Mouse (Mus musculus): Measurements from ENCODE around the gene Zfp652. TPM values are rescaled to one million over a fixed set of nuclear protein-coding genes. Genes with fewer than 3 reads are reported as not detected.

The Zfp652 gene
- polyA plus RNA-seq, 1 experiment from 2014 or later: 26.1 TPM

- Histone ChIP-seq H3K4me3 (no peak overlapping the region), H3K9ac (no peak overlapping the region), H3K36me3 (no peaks in the 10 kb centered on the region), H3K4me2 (replicated peaks) (no peak overlapping the region), H3K27ac (no peak overlapping the region), H3K27me3 (replicated peaks) (no peaks in the 10 kb centered on the region), H3K4me1 (no peaks in the 10 kb centered on the region), H3K9me3 (no peaks in the 10 kb centered on the region)
- WGBS: 86% methylated on average over 17 of the region's 17 CpGs
- ATAC-seq (ENCODE audit: low FRiP score, low read depth): no peak
Observed at GRCm38 (mm10) chr11:95777323-95778297, 65.1 kb downstream of the Zfp652 start.

GRCm38 (mm10) chr11:95778831-95779251 lies 66.4 kb downstream of the Zfp652 start:
- Histone ChIP-seq H3K4me2 (replicated peaks) (no peak overlapping the region), H3K27me3 (replicated peaks) (no peaks in the 10 kb centered on the region), H3K4me1 (no peaks in the 10 kb centered on the region), H3K27ac (no peak overlapping the region), H3K9ac (no peak overlapping the region), H3K36me3 (no peaks in the 10 kb centered on the region), H3K4me3 (no peak overlapping the region), H3K9me3 (no peaks in the 10 kb centered on the region)
- WGBS: 85% methylated on average over 4 of the region's 4 CpGs
- ATAC-seq (ENCODE audit: low FRiP score, low read depth): no peak

GRCm38 (mm10) chr11:95779366-95779765 lies 66.9 kb downstream of the Zfp652 start:
- H3K4me2 ChIP-seq (replicated peaks): no peak overlapping the region
- WGBS: 86% methylated on average over 4 of the region's 4 CpGs
- H3K9ac ChIP-seq: no peak overlapping the region
- ATAC-seq (ENCODE audit: low FRiP score, low read depth): no peak
- no peaks in the 10 kb centered on the region for H3K27me3 ChIP-seq (replicated peaks)
- H3K27ac ChIP-seq: no peak overlapping the region
- H3K4me1 ChIP-seq: no peaks in the 10 kb centered on the region
- H3K9me3 ChIP-seq: no peaks in the 10 kb centered on the region
- no peaks in the 10 kb centered on the region for H3K36me3 ChIP-seq
- no peak overlapping the region for H3K4me3 ChIP-seq

GRCm38 (mm10) chr11:95780480-95780879 lies 68.0 kb downstream of the Zfp652 start:
- no peaks in the 10 kb centered on the region for H3K27me3 ChIP-seq (replicated peaks)
- 92% methylated on average over 8 of the region's 8 CpGs for WGBS
- H3K9ac ChIP-seq: no peak overlapping the region
- H3K4me1 ChIP-seq: no peaks in the 10 kb centered on the region
- ATAC-seq (ENCODE audit: low FRiP score, low read depth): no peak
- no peak overlapping the region for H3K27ac ChIP-seq
- H3K36me3 ChIP-seq: no peaks in the 10 kb centered on the region
- H3K4me3 ChIP-seq: no peak overlapping the region
- H3K4me2 ChIP-seq (replicated peaks): no peak overlapping the region
- no peaks in the 10 kb centered on the region for H3K9me3 ChIP-seq

GRCm38 (mm10) chr11:95781557-95781956 lies 69.1 kb downstream of the Zfp652 start:
- no peak for ATAC-seq (ENCODE audit: low FRiP score, low read depth)
- no peaks in the 10 kb centered on the region for H3K9me3 ChIP-seq
- H3K36me3 ChIP-seq: no peaks in the 10 kb centered on the region
- H3K4me1 ChIP-seq: no peaks in the 10 kb centered on the region
- no peak overlapping the region for H3K4me3 ChIP-seq
- no peak overlapping the region for H3K4me2 ChIP-seq (replicated peaks)
- no peak overlapping the region for H3K27ac ChIP-seq
- H3K27me3 ChIP-seq (replicated peaks): no peaks in the 10 kb centered on the region
- no peak overlapping the region for H3K9ac ChIP-seq
- 83% methylated on average over 11 of the region's 11 CpGs for WGBS

GRCm38 (mm10) chr11:95783457-95783856 lies 71.0 kb downstream of the Zfp652 start:
- Histone ChIP-seq H3K36me3 (no peaks in the 10 kb centered on the region), H3K4me1 (no peaks in the 10 kb centered on the region), H3K27ac (no peak overlapping the region), H3K9me3 (no peaks in the 10 kb centered on the region), H3K4me2 (replicated peaks) (no peak overlapping the region), H3K27me3 (replicated peaks) (no peaks in the 10 kb centered on the region), H3K4me3 (no peak overlapping the region), H3K9ac (no peak overlapping the region)
- no peak for ATAC-seq (ENCODE audit: low FRiP score, low read depth)
- 83% methylated on average over 4 of the region's 4 CpGs for WGBS

GRCm38 (mm10) chr11:95783958-95784357 lies 71.5 kb downstream of the Zfp652 start:
- no peaks in the 10 kb centered on the region for H3K4me1 ChIP-seq
- no peak overlapping the region for H3K4me2 ChIP-seq (replicated peaks)
- no peaks in the 10 kb centered on the region for H3K27me3 ChIP-seq (replicated peaks)
- no peak overlapping the region for H3K9ac ChIP-seq
- WGBS: 87% methylated on average over 9 of the region's 9 CpGs
- no peak for ATAC-seq (ENCODE audit: low FRiP score, low read depth)
- no peak overlapping the region for H3K4me3 ChIP-seq
- H3K9me3 ChIP-seq: no peaks in the 10 kb centered on the region
- no peak overlapping the region for H3K27ac ChIP-seq
- H3K36me3 ChIP-seq: no peaks in the 10 kb centered on the region

- 94% methylated on average over 4 of the region's 4 CpGs for WGBS
Observed at GRCm38 (mm10) chr11:95785675-95786074, 73.2 kb downstream of the Zfp652 start.

GRCm38 (mm10) chr11:95786511-95786910 lies 74.0 kb downstream of the Zfp652 start:
- no peaks in the 10 kb centered on the region for H3K27me3 ChIP-seq (replicated peaks)
- ATAC-seq (ENCODE audit: low FRiP score, low read depth): no peak
- H3K36me3 ChIP-seq: no peaks in the 10 kb centered on the region
- no peak overlapping the region for H3K4me3 ChIP-seq
- 90% methylated on average over 6 of the region's 6 CpGs for WGBS
- no peak overlapping the region for H3K27ac ChIP-seq
- no peaks in the 10 kb centered on the region for H3K9me3 ChIP-seq
- no peak overlapping the region for H3K4me2 ChIP-seq (replicated peaks)
- no peak overlapping the region for H3K9ac ChIP-seq
- H3K4me1 ChIP-seq: no peaks in the 10 kb centered on the region

More at GRCm38 (mm10) chr11:95785675-95786074, 73.2 kb downstream of the Zfp652 start:
- Histone ChIP-seq H3K9me3 (no peaks in the 10 kb centered on the region), H3K27ac (no peak overlapping the region), H3K27me3 (replicated peaks) (no peaks in the 10 kb centered on the region), H3K4me3 (no peak overlapping the region), H3K9ac (no peak overlapping the region), H3K4me2 (replicated peaks) (no peak overlapping the region), H3K36me3 (no peaks in the 10 kb centered on the region), H3K4me1 (no peaks in the 10 kb centered on the region)
- no peak for ATAC-seq (ENCODE audit: low FRiP score, low read depth)

GRCm38 (mm10) chr11:95789451-95789891 lies 77.0 kb downstream of the Zfp652 start:
- Histone ChIP-seq H3K4me3 (no peak overlapping the region), H3K36me3 (no peaks in the 10 kb centered on the region), H3K4me2 (replicated peaks) (no peak overlapping the region), H3K9me3 (no peaks in the 10 kb centered on the region), H3K27ac (no peak overlapping the region), H3K27me3 (replicated peaks) (no peaks in the 10 kb centered on the region), H3K9ac (no peak overlapping the region), H3K4me1 (no peaks in the 10 kb centered on the region)
- 84% methylated on average over 8 of the region's 8 CpGs for WGBS
- no peak for ATAC-seq (ENCODE audit: low FRiP score, low read depth)

GRCm38 (mm10) chr11:95791787-95792186 lies 79.3 kb downstream of the Zfp652 start:
- Histone ChIP-seq H3K27ac (no peak overlapping the region), H3K4me2 (replicated peaks) (no peak overlapping the region), H3K4me3 (no peak overlapping the region), H3K27me3 (replicated peaks) (peaks cover 12% of the 10 kb centered on the region), H3K9me3 (no peaks in the 10 kb centered on the region), H3K9ac (no peak overlapping the region), H3K4me1 (peaks cover 5% of the 10 kb centered on the region), H3K36me3 (no peaks in the 10 kb centered on the region)
- ATAC-seq (ENCODE audit: low FRiP score, low read depth): no peak
- WGBS: 77% methylated on average over 13 of the region's 13 CpGs

GRCm38 (mm10) chr11:95792950-95793509 lies 80.6 kb downstream of the Zfp652 start:
- H3K27me3 ChIP-seq (replicated peaks): peaks cover 21% of the 10 kb centered on the region
- WGBS: 91% methylated on average over 8 of the region's 8 CpGs
- no peak overlapping the region for H3K27ac ChIP-seq
- no peak overlapping the region for H3K9ac ChIP-seq
- H3K4me3 ChIP-seq: no peak overlapping the region
- no peaks in the 10 kb centered on the region for H3K9me3 ChIP-seq
- no peak overlapping the region for H3K4me2 ChIP-seq (replicated peaks)
- no peaks in the 10 kb centered on the region for H3K36me3 ChIP-seq
- no peak for ATAC-seq (ENCODE audit: low FRiP score, low read depth)
- H3K4me1 ChIP-seq: peaks cover 5% of the 10 kb centered on the region

Data from neural tube, embryonic 12.5 days (tissue).